Mouse (Mus musculus): Measurements from ENCODE around the gene Atp8a2.

The Atp8a2 gene

GRCm38 (mm10) chr14:60152373-60152772 lies 44.6 kb downstream of the Atp8a2 start:
- DNase-seq (ENCODE audit: extremely low read depth, low read depth), result no peak

- no peak for DNase-seq (ENCODE audit: extremely low read depth, low read depth)
Observed at GRCm38 (mm10) chr14:60148893-60149292, 48.1 kb downstream of the Atp8a2 start.

DNA sequence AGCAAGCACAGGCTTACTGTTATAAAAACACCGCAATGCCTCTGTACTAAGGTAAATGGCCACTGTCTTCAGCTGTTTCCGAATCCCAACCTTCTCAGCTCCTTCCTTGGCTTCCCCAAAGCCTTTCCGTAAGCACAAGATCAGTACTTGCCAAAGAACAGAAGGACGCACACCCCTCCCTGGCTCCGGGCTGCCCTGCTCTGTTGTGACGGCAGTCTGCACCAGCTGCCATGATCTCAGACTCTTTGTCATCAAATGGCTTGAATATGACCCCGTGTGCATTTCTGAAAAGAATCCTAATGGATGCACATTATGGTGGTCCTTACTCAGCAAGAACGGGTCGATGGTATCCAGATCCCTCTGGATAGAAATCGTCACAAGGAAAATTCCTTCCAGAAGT lies 53.7 kb downstream of the Atp8a2 start:
- no peak for DNase-seq (ENCODE audit: extremely low read depth, low read depth)

DNA sequence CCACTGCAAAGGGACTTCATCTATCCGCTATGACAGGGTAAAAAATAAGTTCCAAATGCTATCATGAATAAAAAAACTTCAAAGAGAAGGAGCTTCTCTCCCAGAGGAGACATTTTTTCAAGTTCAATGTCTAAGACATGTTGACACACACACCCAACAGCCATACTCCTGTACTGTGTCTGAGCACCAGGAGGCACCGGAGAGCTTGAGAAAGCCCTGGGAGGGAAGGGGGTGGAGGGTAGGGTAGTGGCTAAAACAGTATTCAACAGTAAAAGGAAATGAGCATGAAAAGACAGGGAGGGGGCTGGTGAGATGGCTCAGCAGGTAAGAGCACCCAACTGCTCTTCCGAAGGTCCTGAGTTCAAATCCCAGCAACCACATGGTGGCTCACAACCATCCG lies 58.6 kb downstream of the Atp8a2 start:
- no peak for DNase-seq (ENCODE audit: extremely low read depth, low read depth)

DNA sequence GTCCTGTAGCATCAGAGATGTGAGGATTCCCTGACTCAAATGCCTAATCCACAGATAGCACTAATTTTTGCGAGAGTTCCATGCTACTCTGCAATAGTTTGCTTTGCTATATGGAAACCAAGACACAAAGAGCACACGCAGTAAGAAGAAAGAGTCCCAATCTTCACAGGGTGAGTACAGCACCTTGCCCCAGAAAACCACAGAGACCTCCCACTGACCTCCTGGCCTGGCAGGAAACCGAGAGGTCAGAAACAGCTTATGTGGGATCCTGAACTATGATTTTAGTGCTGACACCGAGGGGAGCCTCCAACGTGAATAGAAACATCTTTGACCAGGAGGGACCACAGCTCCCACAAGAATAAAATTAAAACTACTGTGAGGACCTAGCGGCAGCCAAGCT lies 59.2 kb downstream of the Atp8a2 start:
- no peak for DNase-seq (ENCODE audit: extremely low read depth, low read depth)

DNA sequence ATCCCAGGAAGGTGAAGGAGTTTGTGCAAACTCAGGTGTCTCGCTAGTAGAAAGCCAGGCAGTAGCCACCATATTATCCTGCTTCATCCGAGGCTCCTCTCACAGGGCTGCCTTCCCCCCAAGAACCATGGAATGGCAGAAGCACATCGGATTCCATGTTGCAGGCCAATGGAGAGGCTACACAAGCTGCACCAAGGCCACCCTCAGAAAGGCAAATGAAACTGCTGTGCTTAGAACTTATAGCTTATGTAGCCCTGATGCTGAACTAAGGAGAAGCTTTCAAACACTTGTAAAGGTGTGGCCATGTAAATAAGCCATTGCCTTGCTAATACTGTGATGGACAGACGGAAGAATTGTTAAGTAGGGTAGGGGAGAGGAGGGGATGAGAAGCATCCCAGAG lies 61.2 kb downstream of the Atp8a2 start:
- DNase-seq (ENCODE audit: extremely low read depth, low read depth), result no peak

GRCm38 (mm10) chr14:60134720-60135119 lies 62.3 kb downstream of the Atp8a2 start:
- DNase-seq (ENCODE audit: extremely low read depth, low read depth), result no peak

DNA sequence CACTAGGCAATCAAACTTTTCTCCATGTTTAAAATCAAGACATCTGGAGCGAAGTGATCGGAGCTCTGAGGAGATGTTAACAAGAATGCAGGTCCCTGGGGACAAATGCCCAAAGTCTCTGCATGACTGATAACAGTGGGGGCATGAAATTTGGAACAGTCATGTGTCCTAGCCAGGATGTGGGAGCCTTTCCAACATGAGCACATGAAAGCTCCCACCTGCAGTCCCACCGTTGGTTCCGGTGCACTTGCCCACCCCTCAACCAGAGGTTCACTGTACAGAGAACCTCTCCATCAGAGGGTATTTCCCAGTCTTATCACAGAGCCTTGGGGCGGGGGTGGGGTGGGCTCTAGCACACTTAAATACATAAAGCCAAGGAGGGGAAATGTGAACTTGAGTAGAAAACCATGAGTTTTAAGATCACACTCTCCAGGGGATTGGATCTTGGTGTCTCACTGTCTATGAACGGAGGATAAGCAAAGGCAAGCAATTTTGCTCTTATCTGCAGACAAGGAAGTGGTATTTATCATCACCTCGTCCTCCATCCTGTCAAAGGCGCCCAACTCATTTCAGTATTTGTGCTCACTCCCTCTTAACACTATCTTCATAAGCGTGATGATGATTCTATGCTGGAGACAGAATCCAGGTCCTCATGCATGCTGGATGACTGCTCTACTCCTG lies 65.6 kb downstream of the Atp8a2 start:
- no peak for DNase-seq (ENCODE audit: extremely low read depth, low read depth)

DNA sequence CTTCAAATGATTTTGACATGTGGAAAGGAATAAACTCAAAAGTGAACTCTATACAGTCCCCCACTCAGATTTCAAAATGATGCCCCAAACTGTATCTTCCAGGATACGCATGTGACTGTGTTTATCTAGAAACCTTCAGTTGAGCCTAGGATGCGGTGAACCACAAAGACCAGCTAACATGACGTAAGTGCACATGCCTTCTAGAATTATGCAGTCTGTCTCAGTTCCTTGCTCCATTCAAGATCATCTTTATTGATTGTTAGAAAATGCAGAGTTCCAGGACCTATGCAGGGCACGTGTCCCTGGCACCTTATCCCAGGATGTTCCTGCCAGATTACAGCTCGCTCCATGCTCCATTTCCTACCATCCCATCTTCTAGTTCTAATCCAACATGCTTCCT lies 67.4 kb downstream of the Atp8a2 start:
- DNase-seq (ENCODE audit: extremely low read depth, low read depth), result no peak

DNA sequence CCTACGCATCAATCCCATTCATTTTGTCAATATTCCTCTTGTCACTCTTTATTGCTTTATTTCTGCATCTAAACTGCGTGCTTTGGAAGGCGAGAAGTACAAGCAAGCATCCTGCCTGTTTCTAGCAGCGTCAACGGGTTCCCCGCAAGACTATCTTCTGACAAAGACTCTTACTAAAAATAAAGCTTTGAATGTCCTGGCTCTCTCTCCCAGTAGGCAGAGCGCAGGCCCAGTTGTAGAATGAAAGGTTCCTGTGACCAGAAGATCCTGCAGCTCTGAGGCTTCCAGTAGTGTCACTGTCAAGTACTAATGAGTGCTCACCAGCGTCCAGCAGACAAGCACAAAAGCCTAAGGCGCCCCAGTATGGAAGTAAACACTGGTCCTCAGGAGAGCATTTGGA lies 71.8 kb downstream of the Atp8a2 start:
- no peak for DNase-seq (ENCODE audit: extremely low read depth, low read depth)

GRCm38 (mm10) chr14:60121572-60121971 lies 75.4 kb downstream of the Atp8a2 start:
- no peak for DNase-seq (ENCODE audit: extremely low read depth, low read depth)

DNA sequence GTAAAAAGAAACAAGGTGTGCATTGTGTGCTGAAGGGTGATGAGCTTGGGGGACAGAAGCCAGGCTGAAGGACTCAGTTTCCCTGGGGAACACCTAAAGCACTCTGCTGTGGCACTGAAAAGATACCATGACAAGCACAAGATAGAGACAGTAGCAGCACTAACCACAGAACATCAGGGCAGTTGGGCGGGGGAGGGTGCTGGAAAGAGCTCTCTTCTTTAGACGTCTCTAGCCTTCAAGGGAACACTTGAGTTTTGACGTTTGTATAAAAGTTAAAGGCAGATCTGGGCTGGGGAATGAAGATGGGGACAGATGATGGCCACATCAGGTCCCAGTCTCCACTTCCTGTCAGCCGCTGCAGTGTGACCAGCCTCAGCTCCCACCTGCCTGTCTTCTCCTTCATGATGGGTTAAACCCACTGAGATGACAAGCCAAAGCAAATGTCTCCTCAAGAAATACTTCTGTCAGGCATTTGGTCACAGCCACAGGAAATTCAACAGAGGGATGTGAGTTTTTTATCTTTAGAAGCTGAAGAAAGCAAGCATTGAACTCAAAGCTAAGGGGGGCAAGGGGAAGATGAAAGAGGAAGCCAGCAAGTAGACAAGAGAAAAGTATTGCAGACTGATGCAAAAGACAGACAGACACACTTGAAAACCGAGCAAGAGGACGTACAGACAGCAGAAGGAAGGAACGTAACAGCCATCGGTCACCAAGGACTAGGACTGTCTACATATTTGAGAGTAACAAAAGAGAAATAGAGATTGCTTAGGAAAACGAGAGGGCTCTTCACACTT lies 79.0 kb downstream of the Atp8a2 start:
- no peak for DNase-seq (ENCODE audit: extremely low read depth, low read depth)

DNA sequence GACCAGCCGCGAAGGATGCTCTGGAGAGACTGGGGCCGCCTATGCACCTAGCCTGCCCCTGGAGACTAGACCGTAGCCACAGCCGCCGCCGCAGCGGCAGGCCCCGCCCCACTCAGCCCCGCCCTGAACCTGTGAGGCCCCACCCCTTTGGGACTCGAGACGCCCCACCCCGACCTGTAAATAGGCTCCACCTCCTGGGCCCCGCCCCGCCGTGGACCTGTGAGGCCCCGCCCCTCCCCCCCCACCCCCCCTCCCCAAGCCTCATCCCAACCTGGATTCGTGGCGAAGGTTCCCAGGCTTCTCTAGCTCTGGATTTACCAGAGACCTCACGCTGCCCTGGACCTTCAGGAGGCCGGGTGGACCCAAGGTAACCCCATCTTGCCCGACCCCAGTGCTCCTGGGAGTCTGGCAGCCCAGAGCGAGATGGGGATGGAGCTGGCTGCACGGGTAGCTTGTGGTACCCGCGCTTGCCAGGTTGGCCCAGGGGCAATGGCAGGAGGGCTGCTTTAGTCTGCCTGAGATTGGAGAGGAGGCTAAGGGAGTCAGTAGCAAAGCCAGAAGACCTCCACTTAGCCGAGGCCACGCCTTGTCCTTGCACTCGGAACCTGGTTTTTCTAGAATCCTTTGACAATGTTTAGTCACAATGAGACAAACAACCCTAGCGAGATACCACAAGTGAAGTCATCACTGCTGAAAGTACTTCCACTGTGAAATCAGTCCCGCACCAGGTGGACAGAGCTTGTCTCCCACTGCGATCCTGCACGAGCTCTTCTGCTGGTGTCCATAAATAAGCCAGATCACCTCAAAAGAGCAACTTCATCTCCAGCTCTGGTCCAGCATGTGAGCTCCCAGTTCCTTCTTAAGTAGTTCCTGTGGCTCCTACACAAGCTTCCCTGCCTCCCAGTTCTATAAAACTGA lies 109.9 kb downstream of the Atp8a2 start:
- no peak for DNase-seq (ENCODE audit: extremely low read depth, low read depth)

DNA sequence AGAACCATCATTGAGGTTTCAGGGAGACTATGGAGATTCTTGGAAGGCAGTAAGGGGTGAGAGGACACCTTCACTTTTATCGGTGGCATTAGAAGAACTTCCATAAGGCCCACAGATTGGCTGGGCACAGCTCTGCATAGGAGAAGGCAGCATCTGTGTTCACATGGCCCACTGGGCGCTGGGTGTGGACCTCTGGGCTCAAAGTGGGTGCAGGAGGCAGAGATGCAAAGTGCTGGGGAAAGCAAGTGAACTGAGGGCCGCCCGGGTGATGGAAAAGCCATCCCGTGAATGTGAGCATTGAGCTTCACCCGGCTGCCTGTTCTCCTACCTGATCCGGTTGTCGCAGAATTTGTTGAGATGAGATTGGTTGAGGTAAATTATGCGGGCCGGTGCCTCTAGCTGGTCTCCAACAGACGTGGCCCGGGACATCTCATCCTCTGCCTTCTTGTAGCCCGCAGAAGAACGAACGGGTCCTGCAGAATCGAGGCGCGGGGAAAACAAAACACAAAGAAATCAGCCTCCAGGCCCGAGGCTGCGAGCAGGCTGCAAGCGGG lies 110.6 kb downstream of the Atp8a2 start:
- DNase-seq (ENCODE audit: extremely low read depth, low read depth), result no peak

DNA sequence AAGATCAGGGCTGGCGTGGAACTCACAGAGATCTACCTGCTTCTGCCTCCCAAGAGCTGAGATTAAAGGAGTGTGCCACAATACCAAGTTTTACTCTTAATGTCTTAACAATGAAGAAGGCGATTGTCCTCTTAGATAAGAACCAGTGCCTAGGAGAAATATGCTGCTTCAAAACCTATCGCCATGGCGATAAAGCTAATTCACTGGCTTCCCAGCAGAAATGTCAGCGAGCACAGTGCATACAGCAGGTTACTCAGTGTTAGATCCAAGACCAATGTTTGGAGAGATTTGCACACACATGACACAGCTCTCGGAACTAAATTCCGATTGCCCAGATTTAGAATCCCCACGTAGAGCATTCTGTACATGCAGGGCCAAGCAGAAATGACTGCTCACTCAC lies 114.2 kb downstream of the Atp8a2 start:
- DNase-seq (ENCODE audit: extremely low read depth, low read depth), result no peak

- DNase-seq (ENCODE audit: extremely low read depth, low read depth), result no peak
Observed at GRCm38 (mm10) chr14:60072496-60072895, 124.5 kb downstream of the Atp8a2 start.

GRCm38 (mm10) chr14:60065186-60065585 lies 131.8 kb downstream of the Atp8a2 start:
- no peak for DNase-seq (ENCODE audit: extremely low read depth, low read depth)

- no peak for DNase-seq (ENCODE audit: extremely low read depth, low read depth)
Observed at GRCm38 (mm10) chr14:60061023-60061422, 136.0 kb downstream of the Atp8a2 start.

DNA sequence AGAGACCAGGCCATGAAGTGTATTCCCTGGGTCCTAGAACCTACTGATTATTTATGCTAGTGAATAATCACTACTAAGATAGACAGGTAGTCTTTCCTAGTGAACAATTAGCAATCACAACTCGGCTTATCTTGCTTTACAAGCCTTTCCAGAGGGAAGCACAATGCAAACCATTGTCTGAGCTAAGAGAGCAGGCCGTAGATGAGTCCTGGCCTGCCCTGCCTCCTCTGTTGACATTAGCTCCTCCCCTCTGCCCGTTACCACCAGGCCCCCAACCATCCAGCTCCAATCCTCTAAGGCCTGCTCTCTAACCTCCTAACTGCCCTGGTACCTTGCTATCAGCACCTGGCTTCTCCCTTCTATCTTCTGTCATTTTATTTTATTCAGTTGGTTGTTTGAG lies 138.1 kb downstream of the Atp8a2 start:
- DNase-seq (ENCODE audit: extremely low read depth, low read depth), result no peak

GRCm38 (mm10) chr14:60055231-60055630 lies 141.7 kb downstream of the Atp8a2 start:
- no peak for DNase-seq (ENCODE audit: extremely low read depth, low read depth)

DNA sequence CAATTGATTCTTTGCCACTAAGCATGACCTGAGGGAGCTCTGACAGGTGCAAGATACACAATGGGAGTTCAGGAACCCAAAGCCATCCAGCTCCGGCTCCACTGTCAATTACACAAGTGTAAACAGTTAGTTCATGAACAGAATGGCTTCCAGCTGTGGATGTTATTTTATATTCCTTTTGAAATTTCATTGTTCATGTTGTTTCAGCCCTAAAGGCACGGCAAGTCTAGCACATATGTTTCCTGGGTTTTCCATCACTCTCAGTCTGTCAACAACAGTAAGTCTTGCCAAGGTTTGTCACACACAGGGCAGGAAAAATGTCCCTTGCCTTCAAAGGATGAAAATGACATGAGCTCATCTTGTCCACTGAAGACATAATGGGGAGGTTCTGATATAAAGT lies 166.3 kb downstream of the Atp8a2 start:
- no peak for DNase-seq (ENCODE audit: extremely low read depth, low read depth)

DNA sequence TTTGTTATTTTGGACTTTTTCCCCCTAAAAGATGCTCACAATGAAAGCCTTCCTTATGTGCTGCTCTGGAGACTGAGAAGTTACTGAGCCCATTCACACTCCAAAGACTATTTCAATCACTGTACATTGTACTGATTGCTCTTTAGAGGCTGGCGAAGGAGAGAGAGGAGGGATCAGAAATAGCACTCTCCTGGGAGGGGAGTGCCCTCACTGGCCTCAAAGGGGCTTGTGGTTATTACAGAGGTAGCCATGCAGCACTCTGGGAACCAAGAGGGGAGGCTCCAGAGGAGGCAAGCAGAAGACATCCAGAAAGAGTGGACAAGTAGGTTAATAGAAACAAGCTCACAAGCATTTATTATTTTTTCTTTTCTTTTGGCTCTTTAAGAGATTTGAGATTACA lies 169.8 kb downstream of the Atp8a2 start:
- DNase-seq (ENCODE audit: extremely low read depth, low read depth), result no peak

All from MEL-GATA-1-ER (cell line).